Mouse (Mus musculus) gastrocnemius, postnatal 25 days (tissue): ENCODE results near the gene Pld5. TPM values are rescaled to one million over a fixed set of nuclear protein-coding genes. Genes with fewer than 3 reads are reported as not detected.
A peak's percentile ranks its signal among the peaks of the same experiment; 100 is the strongest.

Experiments used
- DNase-seq: peaks from one replicate; pipeline ENCODE4 v3.0.0; 2022
- long read RNA-seq, 2 experiments: library from polyadenylated mRNA; stranded (forward); transcript quantifications; one replicate each; pipeline ENCODE4 v2.0.0; 2021
- total RNA-seq, 2 experiments: library from RNA; stranded (reverse); gene quantifications; 1 replicate in 1 of 2; 2 replicates in 1 of 2; pipeline ENCODE4 v1.2.3; 2021

The Pld5 gene
- 1 to 10 TPM; 1.0 to 1.3 TPM for total RNA-seq
- long read RNA-seq, experiment 1, partial matches to known transcripts = 0 of 2 reads
- long read RNA-seq, experiment 1, other reads (novel, unspliced or antisense) = 2 of 2 reads
- long read RNA-seq, experiment 2, partial matches to known transcripts = 0 of 1 reads
- long read RNA-seq, experiment 2, other reads (novel, unspliced or antisense) = 1 of 1 reads

GRCm38 (mm10) chr1:176274667-176275610 is at the start of gene Pld5:
Pld5 (minus strand) TSS chr1:176275312.
- peak; percentile 6 for DNase-seq

DNA sequence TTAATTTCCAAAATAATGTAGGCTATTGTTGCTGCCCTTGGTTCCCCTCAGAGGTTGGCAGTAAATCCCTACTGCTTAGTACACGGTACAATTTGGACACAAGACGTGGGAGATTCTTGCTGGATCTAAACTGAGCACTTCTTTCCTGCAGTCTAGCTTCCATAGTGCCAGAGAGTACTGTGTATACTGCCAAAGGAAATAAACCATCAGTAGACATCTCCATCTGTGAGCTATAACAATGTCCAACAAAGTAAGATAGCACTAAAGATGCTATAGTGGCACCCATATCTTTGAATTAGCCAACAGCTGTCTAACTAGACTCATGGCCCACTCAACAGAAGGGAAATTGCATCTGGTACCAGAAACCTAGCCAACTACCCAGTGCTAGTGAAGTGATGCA is 40.0 kb upstream of the Pld5 start:
- DNase-seq = no peak

GRCm38 (mm10) chr1:176310174-176310573 is 35.1 kb upstream of the Pld5 start:
- DNase-seq = no peak

DNA sequence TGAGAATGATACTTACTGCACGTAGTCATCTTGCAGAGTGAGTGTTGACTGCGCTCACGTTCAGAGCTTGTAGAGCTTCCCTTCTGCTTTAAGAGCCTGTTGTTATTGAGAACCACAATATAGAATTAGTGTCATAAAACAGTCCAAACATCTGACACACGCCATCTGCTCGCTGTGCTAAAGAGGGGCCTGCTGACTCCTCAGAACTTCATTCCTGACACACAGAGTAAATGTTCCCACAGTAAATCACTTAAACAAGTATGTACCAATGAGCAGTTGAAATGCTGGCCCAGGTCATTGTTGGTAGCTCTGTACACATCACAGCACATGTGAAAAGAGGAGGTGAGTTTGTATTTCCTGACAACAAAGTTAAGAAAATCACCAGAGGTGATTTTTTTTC is 14.3 kb upstream of the Pld5 start:
- no peak for DNase-seq

DNA sequence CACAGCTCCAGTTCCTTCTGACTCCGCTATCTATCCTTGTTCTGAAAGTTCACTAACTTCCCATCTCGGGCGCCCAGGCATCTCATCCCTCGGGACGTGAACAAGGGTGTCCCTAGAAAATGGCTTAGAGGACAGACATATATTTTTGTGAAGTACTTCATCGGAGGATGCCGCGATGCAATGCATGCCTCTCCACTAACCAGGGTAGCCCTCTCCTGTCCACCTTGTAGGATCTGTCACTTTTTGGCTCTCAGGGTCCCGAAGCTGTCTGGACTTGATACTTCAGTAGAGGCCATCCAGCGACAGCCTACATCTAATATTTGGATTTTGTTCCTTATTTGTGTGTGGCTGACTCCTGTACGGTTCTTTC is 484 bp upstream of the Pld5 start:
- DNase-seq = no peak

DNA sequence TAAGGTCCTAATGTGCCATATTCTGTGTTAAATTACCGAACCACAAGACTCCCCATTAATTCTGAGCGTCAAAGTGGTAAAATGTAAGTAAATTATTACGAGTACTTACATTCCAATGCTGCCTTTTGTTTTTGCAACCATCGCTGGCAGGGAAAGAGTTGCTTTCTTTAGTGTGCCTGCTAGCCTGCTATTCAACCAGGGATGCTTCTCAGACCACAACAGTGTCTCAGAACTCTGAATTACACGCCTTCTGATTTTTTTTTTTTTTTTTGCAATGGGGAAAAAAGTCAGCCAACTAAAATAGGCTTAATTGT is 26.4 kb downstream of the Pld5 start:
- DNase-seq = no peak

- no peak for DNase-seq
Observed at GRCm38 (mm10) chr1:176247885-176248716, 27.0 kb downstream of the Pld5 start.

GRCm38 (mm10) chr1:176239199-176239598 is 35.9 kb downstream of the Pld5 start:
- DNase-seq = no peak

GRCm38 (mm10) chr1:176223794-176224193 is 51.3 kb downstream of the Pld5 start:
- DNase-seq = no peak

GRCm38 (mm10) chr1:176223196-176223595 is 51.9 kb downstream of the Pld5 start:
- DNase-seq = peak; percentile 52

DNA sequence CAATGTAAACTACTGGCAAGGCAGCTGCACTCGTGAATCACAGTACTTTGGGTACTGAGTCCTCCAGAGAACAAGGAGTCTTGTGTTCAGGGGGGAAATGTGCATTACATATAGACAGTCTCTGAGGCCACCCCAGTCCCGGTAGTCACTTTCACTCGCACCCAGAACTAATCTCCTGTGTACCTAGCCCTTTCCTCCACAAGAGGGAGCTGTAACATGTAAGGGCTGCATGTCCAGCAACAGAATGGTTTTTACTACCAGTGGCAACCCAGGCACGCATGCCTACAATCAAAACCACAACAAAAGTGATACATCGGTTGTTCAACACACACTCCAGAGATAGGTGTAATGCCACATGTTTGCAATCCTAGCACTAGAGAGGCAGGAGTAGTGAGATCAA is 56.9 kb downstream of the Pld5 start:
- no peak for DNase-seq

- no peak for DNase-seq
Observed at GRCm38 (mm10) chr1:176213645-176214221, 61.4 kb downstream of the Pld5 start.

GRCm38 (mm10) chr1:176212922-176213644 is 62.0 kb downstream of the Pld5 start:
- DNase-seq = no peak

- no peak for DNase-seq
Observed at GRCm38 (mm10) chr1:176210803-176211202, 64.3 kb downstream of the Pld5 start.

DNA sequence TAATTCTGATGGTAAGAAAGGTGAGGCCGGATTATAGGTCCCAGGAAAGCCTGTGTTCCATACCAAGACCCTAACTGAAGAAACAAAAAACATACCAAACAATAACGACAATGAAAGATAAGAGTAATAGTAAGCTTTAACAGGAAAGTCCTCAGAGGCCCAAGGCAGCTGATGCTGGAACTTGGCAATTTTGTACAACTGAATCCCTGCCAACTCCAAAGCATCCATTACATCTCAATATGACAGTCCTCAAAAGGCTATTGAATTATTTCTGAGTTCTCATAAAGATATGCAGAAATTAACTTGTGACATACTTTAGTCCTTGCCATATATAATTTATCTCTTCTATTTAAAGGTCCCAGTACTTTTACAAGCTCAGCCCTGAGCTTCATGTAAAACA is 67.1 kb downstream of the Pld5 start:
- DNase-seq = no peak

GRCm38 (mm10) chr1:176202360-176202759 is 72.8 kb downstream of the Pld5 start:
- DNase-seq = no peak

DNA sequence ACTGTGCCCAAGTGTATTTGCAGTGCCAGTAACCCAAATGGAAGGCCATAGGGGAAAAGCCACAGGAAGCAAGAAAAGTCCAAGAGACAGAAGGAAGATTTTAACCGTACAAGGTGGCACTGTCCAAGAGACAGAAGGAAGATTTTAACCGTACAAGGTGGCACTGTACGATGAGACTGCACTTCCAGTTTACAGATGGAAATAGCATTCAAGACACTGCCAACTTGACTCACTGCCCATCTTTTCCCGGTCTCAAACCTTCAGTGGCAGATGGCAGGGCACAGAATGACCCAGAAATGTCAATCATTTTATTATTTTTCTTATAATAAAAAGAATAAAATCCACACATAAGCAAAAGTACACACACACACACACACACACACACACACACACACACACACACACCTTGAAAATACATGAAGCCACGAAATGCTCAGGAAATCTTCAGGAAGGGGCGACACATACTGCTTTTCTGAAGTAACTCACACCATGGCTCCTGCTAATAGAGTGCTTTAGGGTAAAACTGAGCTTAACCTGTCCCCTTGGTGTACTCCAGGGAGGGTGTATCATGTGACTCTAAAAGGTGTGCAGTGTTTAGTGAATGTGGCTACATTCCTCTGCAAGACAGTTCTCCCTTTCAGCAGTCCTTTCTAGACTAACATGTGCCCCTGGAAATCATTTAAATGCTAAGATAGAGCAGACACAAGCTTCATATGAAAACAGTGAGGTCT is 77.9 kb downstream of the Pld5 start:
- DNase-seq = peak; percentile 20

- no peak for DNase-seq
Observed at GRCm38 (mm10) chr1:176196341-176196740, 78.8 kb downstream of the Pld5 start.

- DNase-seq = no peak
Observed at GRCm38 (mm10) chr1:176194727-176195126, 80.4 kb downstream of the Pld5 start.

GRCm38 (mm10) chr1:176183991-176184390 is 91.1 kb downstream of the Pld5 start:
- DNase-seq = no peak

DNA sequence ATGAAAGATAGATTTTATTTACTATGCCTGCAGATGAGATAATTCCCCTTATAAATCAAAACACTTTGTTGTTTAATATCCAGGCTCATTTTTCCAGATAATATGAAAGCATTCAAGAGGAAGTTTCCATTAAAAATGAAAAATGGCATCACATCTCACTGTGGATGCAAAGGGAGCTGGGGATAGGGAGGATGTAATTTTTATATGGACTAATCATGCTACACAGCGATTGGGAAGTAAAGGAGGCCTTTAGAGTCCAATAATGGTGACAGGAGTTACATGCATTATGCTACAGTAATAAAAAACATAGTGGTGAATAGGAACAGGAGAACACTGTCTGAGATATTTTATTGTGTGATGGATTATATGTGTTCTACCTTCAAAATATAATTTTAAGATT is 100.1 kb downstream of the Pld5 start:
- no peak for DNase-seq
